Mouse (Mus musculus) embryonic stem cell, embryonic (primary cell): ENCODE results near the gene Ccr10.

ENCODE experiments used
- CTCF ChIA-PET, 4 experiments: fragments of 300-600 bp in 2 of 4; fragments of 350-600 bp in 2 of 4; sonication (Branson Sonifier 250); formaldehyde crosslinking; loops; one replicate each; lab custom pipeline; 2022; ENCODE audit warnings: inconsistent platforms in 2 of 4; lab: Charles Lee
- POLR2A ChIA-PET, 4 experiments: fragments of 300-600 bp in 2 of 4; fragments of 350-600 bp in 2 of 4; sonication (Branson Sonifier 250); formaldehyde crosslinking; loops; one replicate each; lab custom pipeline; 2022; ENCODE audit warnings: antibody characterized with exemption in 4 of 4, inconsistent platforms in 1 of 4; lab: Charles Lee

Ccr10 gene

GRCm38 (mm10) chr11:101174851-101175628, at the start of gene Ccr10:
TSS of gene Ccr10 (minus strand) at chr11:101175443.
- CTCF ChIA-PET, result interaction anchor here in 3 of 4 experiments (0.6 to 8.3 kb wide), 14 partner anchors 11 to 342 kb away, joined by 3 to 135 read pairs (median 6); partner anchors contain the start of genes Coasy (in 1 of the 3), Psmc3ip (in 1 of the 3), Retreg3 (in 1 of the 3) and Tubg1 (in 1 of the 3)
- POLR2A ChIA-PET, result interaction anchor here in 2 of 4 experiments (1.1 to 4.6 kb wide), 10 partner anchors 10 to 267 kb away, joined by 3 to 23 read pairs (median 5); partner anchors contain the start of genes Retreg3 (in 1 of the 2), Rpl27 (in 1 of the 2) and Tubg1 (in 1 of the 2)

DNA sequence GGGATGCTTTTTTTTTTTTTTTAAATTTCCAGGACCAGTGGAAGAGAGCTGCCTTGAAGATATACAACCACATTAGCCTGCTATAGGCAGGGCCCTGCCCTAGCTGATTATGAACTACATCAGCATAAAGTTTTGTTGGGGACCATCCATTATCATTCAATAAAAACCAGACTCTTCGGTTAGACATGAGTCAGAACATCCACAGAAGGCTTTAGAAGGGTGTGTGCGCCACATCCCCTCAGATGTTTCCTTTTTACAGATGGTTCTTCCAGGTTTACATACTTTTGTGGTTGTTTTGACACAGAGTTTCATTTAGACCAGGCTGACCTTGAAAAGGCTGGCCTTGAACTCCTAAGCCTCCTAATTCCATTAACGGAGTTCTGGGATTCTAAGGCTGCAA, 49.1 kb upstream of the Ccr10 start:
- ChIA-PET CTCF (no interaction called here), POLR2A (no interaction called here)

DNA sequence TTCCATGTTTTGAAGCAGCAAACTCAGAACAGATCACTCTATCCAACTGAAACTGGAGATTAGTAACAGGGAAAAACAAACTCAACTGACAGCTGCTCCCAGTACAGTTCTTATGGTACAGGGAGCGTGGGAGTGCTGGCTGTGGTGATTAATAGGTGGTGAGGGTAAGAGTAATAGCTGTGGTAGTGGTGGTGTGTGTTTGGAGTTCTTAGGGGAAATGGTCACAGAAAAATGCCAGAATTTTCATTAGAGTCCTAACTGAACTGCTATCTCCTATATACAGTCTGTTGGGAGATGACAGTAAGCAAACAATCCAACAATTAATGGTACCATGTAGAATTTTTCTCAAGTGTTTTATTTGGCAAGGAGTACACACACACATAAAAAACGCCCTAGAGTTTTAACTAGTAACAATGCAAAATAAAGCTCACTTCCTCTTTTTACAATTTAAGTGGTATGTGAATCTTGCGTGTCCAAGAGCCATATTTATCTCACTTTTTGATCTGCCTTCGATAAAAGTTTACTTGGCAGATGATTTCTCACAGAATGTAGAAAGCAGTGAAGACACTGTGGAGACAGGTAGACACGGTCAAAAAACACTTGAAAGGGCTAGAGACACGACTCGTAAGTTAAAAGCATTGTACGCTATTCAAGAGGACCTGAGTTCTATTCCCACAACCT, 46.2 kb upstream of the Ccr10 start:
- ChIA-PET CTCF (interaction anchor here in 2 of 4 experiments (0.5 to 1.4 kb wide), 2 partner anchors 9 to 10 kb away, joined by 4 to 5 read pairs; no protein-coding TSS in a partner anchor), POLR2A (interaction anchor here in 2 of 4 experiments (0.6 to 1.8 kb wide), 5 partner anchors 33 to 221 kb away, joined by 3 to 4 read pairs (median 3); partner anchors contain the start of genes Cntd1 (in 1 of the 2), Coa3 (in 1 of the 2) and Rpl27 (in 1 of the 2))

DNA sequence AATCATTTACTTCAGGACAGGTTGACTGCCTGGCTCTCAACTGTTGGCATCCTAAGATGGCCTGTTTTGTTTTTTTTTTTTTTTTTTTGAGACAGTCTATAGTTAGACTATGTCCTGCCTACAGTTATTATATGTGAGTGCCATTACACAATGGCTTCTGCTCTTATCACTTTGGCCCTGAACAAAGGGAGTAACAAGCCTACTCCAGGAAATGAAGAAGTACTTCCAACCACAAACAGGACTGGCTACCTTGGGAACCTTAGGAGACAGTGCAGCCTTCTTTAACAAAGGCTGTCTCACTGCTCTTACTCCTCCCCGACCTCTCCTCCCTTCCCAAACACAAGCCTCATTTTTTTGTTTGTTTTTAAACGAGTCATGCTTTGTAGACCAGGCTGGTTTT, 45.6 kb upstream of the Ccr10 start:
- ChIA-PET POLR2A (interaction anchor here in 2 of 4 experiments (0.6 to 1.8 kb wide), 5 partner anchors 9 to 195 kb away, joined by 3 to 4 read pairs (median 4); partner anchors contain the start of gene Plekhh3 (in 1 of the 2)), CTCF (interaction anchor here in 3 of 4 experiments (0.5 to 0.7 kb wide), 3 partner anchors 11 to 40 kb away, joined by 3 to 4 read pairs (median 3); no protein-coding TSS in a partner anchor)

- CTCF ChIA-PET, result interaction anchor here in 1 of 4 experiments (0.7 to 0.9 kb wide), 2 partner anchors 17 to 30 kb away, joined by 3 read pairs; no protein-coding TSS in a partner anchor
- POLR2A ChIA-PET, result interaction anchor here in 3 of 4 experiments (0.5 to 1.3 kb wide), 4 partner anchors 21 to 391 kb away, joined by 3 to 4 read pairs (median 4); partner anchors contain the start of gene Rpl27 (in 2 of the 3)
Measured at GRCm38 (mm10) chr11:101218436-101219055, 43.3 kb upstream of the Ccr10 start.

DNA sequence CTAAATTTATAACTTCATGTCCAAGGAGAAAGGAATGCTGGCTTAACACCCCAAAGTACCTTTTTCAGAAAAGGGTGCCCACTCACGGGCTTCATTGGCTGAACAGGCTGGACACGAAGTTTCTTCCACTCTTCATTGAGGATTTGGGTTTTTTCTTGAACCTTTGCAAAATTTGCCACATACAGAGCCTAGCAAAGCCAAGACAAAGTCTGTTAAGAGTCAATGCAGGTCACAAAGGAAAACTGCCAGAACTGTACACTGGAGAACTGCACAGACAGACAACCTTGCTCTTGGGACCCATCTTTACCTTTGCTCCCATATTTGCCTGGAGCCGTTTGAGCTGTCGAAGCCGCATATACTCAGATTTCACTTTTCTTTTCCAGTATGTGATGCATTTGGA, 41.7 kb upstream of the Ccr10 start:
- POLR2A ChIA-PET, result interaction anchor here in 2 of 4 experiments (0.7 to 2.2 kb wide), 3 partner anchors 14 to 849 kb away, joined by 3 to 9 read pairs (median 5); no protein-coding TSS in a partner anchor
- CTCF ChIA-PET, result interaction anchor here in 1 of 4 experiments (1.6 kb wide), 1 partner anchor 16 kb away, joined by 4 read pairs; no protein-coding TSS in a partner anchor

- POLR2A ChIA-PET, result interaction anchor here (0.6 to 1.1 kb wide), 6 partner anchors 36 to 109 kb away, joined by 3 to 6 read pairs (median 4); partner anchors contain the start of genes Becn1 (in 1 of the 4), Vps25 (in 1 of the 4) and Wnk4 (in 1 of the 4)
- CTCF ChIA-PET, result interaction anchor here (0.6 to 1.9 kb wide), 16 partner anchors 10 to 137 kb away, joined by 3 to 14 read pairs (median 4); partner anchors contain the start of genes Becn1 (in 2 of the 4), Cntd1 (in 2 of the 4), Ramp2 (in 2 of the 4) and Coa3 (in 1 of the 4)
Measured at GRCm38 (mm10) chr11:101211970-101212369, 36.7 kb upstream of the Ccr10 start.

DNA sequence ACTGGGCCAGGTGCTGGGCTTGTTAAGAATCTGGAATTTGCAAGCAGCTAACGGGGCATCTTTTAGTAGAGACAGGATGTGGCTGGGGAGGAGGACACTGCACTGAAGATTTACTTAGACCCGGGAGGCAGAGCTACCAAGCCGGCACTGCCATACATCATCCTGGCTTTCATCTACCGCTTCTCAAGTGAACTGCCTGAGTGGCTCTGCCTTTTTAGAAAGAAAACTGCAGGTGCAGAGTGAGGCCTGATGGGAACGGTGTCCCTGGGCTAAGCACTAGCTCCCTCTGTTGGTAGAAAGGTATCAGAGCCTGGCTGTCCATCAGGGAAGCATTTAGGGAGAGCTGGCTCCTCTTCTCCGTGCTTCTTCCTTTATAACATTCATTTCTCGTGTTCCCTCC, 25.7 kb upstream of the Ccr10 start:
- CTCF ChIA-PET, result interaction anchor here (0.5 to 3.2 kb wide), 69 partner anchors 8 to 1955 kb away, joined by 3 to 22 read pairs (median 4); partner anchors contain the start of genes Becn1 (in 3 of the 4), Aoc2 (in 1 of the 4), Aoc3 (in 1 of the 4) and Ccr10 (in 1 of the 4)

DNA sequence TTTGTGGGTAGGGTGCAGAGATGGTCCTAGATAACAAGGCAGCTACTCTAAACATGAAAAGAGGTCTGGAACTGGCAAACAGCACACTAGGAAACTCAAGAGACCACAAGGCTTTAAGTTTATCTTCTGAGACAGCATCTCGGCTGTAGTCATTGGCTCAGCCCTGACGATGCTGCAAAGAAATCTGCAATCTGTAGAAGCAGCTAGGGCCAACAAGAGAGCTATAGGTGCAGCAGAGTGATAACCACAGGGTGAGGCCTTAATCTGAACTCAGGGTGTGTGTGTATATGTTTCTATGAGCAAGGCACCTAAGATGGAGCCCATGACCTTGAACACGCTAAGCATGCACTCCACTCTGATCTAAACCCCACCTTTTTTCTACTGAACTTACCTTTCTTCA, 24.3 kb upstream of the Ccr10 start:
- CTCF ChIA-PET, result interaction anchor here in 2 of 4 experiments (3.0 to 3.2 kb wide), 2 partner anchors 23 kb away, joined by 20 to 22 read pairs; no protein-coding TSS in a partner anchor
- POLR2A ChIA-PET, result interaction anchor here in 2 of 4 experiments (0.6 to 2.2 kb wide), 4 partner anchors 9 to 67 kb away, joined by 3 to 9 read pairs (median 4); no protein-coding TSS in a partner anchor

More for the DNA sequence above, 25.7 kb upstream of the Ccr10 start:
- POLR2A ChIA-PET, result interaction anchor here (0.6 to 2.2 kb wide), 23 partner anchors 9 to 262 kb away, joined by 3 to 9 read pairs (median 3); partner anchors contain the start of genes Rpl27 (in 2 of the 4), Becn1 (in 1 of the 4), Ezh1 (in 1 of the 4) and Psmc3ip (in 1 of the 4)

- ChIA-PET CTCF (interaction anchor here in 1 of 4 experiments (1.0 to 1.9 kb wide), 2 partner anchors 16 to 20 kb away, joined by 4 to 10 read pairs; no protein-coding TSS in a partner anchor), POLR2A (interaction anchor here in 2 of 4 experiments (0.9 to 1.3 kb wide), 5 partner anchors 9 to 33 kb away, joined by 3 to 15 read pairs (median 3); no protein-coding TSS in a partner anchor)
Measured at GRCm38 (mm10) chr11:101196175-101196574, 20.9 kb upstream of the Ccr10 start.

- POLR2A ChIA-PET, result interaction anchor here in 2 of 4 experiments (1.3 kb wide), 2 partner anchors 32 to 33 kb away, joined by 3 to 15 read pairs; no protein-coding TSS in a partner anchor
- CTCF ChIA-PET, result interaction anchor here in 1 of 4 experiments (1.9 kb wide), 1 partner anchor 15 kb away, joined by 10 read pairs; no protein-coding TSS in a partner anchor
Measured at GRCm38 (mm10) chr11:101195571-101195970, 20.3 kb upstream of the Ccr10 start.

DNA sequence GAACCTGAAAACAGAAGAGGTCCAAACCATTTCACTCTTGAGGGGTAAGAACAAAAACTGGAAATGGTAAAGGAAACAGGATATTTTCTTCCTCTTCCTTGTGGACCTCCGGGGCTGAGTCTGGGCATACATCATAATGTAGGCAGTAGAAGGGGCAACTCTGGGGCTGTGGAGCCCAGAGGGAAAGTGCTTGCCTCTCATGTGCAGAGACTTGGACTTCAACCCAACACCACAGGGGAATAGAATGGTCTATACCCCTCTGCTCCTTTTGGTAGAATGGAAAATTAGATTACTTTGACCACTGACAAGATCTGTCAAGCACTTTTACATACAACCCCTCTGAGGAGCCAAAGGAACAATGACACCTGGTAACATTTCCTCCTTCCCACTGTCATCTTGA, 19.9 kb upstream of the Ccr10 start:
- ChIA-PET CTCF (no interaction called here), POLR2A (no interaction called here)

GRCm38 (mm10) chr11:101194643-101195042, 19.4 kb upstream of the Ccr10 start:
- CTCF ChIA-PET, result interaction anchor here in 1 of 4 experiments (0.9 kb wide), 1 partner anchor 9 kb away, joined by 4 read pairs; no protein-coding TSS in a partner anchor
- POLR2A ChIA-PET, result interaction anchor here in 1 of 4 experiments (1.4 kb wide), 1 partner anchor 65 kb away, joined by 3 read pairs; no protein-coding TSS in a partner anchor

DNA sequence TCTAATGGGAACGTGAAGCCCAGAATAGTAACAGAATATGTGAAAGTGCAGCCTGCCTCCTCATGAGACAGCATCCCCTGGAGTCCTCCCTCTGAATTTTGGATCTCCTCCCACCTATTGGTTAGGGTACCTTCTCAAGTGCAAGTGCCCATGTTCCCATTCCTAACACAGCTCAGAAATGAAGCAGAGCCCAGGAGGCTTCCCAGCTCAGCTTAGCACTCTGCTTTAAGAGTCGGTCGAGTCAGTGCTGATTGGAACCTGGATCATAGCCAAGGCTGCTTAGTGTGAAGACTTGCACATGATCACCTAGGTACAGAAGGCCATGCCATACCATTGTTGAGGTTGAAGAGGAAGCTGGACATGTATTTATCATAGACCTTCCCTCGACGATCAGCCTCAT, 18.9 kb upstream of the Ccr10 start:
- POLR2A ChIA-PET, result interaction anchor here in 1 of 4 experiments (1.4 kb wide), 1 partner anchor 65 kb away, joined by 3 read pairs; no protein-coding TSS in a partner anchor
- CTCF ChIA-PET, result interaction anchor here in 1 of 4 experiments (0.8 to 0.9 kb wide), 2 partner anchors 10 to 13 kb away, joined by 3 to 4 read pairs; no protein-coding TSS in a partner anchor

- POLR2A ChIA-PET, result interaction anchor here in 2 of 4 experiments (1.0 to 2.6 kb wide), 6 partner anchors 8 to 179 kb away, joined by 3 to 6 read pairs (median 4); no protein-coding TSS in a partner anchor
Measured at GRCm38 (mm10) chr11:101193076-101193475, 17.8 kb upstream of the Ccr10 start.

GRCm38 (mm10) chr11:101192646-101193045, 17.4 kb upstream of the Ccr10 start:
- POLR2A ChIA-PET, result interaction anchor here in 3 of 4 experiments (1.0 to 2.6 kb wide), 7 partner anchors 8 to 179 kb away, joined by 3 to 6 read pairs (median 4); partner anchors contain the start of genes Cntd1 (in 1 of the 3) and Coa3 (in 1 of the 3)
- CTCF ChIA-PET, result interaction anchor here in 3 of 4 experiments (0.8 to 4.7 kb wide), 9 partner anchors 8 to 154 kb away, joined by 3 to 24 read pairs (median 3); partner anchors contain the start of genes Ezh1 (in 1 of the 3) and Ramp2 (in 1 of the 3)

More at GRCm38 (mm10) chr11:101193076-101193475, 17.8 kb upstream of the Ccr10 start:
- CTCF ChIA-PET, result interaction anchor here (0.5 to 4.7 kb wide), 8 partner anchors 8 to 154 kb away, joined by 3 to 24 read pairs (median 4); partner anchors contain the start of genes Ezh1 (in 1 of the 4) and Ramp2 (in 1 of the 4)
